Mouse (Mus musculus) Patski (cell line): ENCODE measurements around the gene Il4i1. TPM values are rescaled to one million over a fixed set of nuclear protein-coding genes. Genes with fewer than 3 reads are reported as not detected.
A peak's percentile ranks its signal among the peaks of the same experiment; 100 is the strongest.
"Not testable (repeated sequence)": the region's sequence is repeated elsewhere in the genome, so short reads cannot be mapped to it uniquely, and the experiment has no call there.

Source experiments
- ATAC-seq: fragments of 100-300 bp; one replicate; pipeline ENCODE4 v1.8.0; 2021
- CTCF ChIA-PET: fragments of 350-600 bp; sonication (Branson Sonifier 250); formaldehyde crosslinking; loops from one replicate; lab custom pipeline; 2022; ENCODE audit warnings: inconsistent platforms; lab: Charles Lee
- POLR2A ChIA-PET: fragments of 350-600 bp; sonication (Branson Sonifier 250); formaldehyde crosslinking; loops from one replicate; lab custom pipeline; 2022; ENCODE audit warnings: antibody characterized with exemption, inconsistent platforms; lab: Charles Lee
- DNase-seq: peaks from one replicate; pipeline ENCODE4 v3.0.0-alpha.2; 2011; ENCODE audit warnings: low read depth, low spot score
- H3K27me3 ChIP-seq: fragments of 371-371 bp; one replicate; pipeline ENCODE4 v1.5.1; 2021
- CTCF ChIP-seq: fragments of 100-300 bp; IDR thresholded peaks from one replicate; pipeline ENCODE4 v1.5.1; 2021
- in situ Hi-C: fragments of 300-500 bp; cut with MboI; formaldehyde crosslinking; loops from 3 replicates; pipeline ENCODE4 v1.11.1; 2018; ENCODE audit warnings: low pct_unique_long_range_greater_than_20kb, mixed read lengths
- polyA plus RNA-seq: library from polyadenylated mRNA; unstranded; gene quantifications from one replicate; pipeline ENCODE4 v1.2.3, GENCODE M21; 2021

Il4i1 gene
- polyA plus RNA-seq, 1 experiment from 2014 or later: 2.2 TPM

DNA sequence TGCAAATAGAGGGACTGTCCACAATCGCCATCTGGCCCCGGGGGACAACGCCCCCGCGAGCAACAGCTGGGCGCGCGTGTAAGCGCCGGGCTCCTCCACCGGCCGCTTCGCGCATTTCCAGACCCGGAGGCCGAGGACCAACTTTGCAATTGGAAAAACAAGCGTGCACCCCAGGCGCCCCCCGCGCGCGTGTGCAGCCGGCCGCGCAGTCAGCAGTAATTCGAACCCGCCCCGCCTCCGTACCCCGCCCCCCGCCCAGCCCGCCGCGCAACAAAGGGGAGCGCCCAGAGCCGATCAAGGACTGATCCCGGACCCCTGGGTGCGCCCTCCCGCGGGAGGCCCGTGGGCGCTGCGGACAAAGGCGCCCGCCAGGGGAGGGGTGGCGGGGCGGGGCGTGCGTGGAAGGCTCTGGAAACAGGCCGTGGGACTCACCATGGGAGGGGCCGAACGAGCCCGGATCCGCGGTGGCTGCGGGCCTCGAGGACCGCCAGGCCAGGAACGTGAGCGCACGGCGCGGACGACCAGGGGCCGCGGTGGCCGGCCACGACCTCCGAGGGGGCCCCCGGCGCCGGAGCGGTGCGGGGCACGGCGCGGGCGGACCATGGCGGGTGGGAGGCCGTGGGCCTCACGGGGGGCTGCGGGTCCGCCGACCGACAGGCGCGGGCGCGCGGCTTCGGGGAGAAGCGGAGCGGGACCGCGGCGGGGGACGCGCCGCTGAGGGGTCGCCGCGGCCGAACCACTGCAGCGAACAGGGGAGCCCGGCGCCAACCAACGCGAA is 52.9 kb downstream of the Il4i1 start:
- in situ Hi-C loops: loop anchor here (25.0 kb wide), 1 partner anchor 843 kb away; the partner anchor contains the start of genes Dbp, Fam83e, Rpl18 and Sphk2
- no peaks in the 10 kb centered on the region for H3K27me3 ChIP-seq
- CTCF ChIA-PET: interaction anchor here (0.7 to 1.5 kb wide), 4 partner anchors 8 to 89 kb away, joined by 3 to 4 read pairs (median 4); partner anchors contain the start of gene Med25
- DNase-seq (no peak), ATAC-seq (peak; percentile 21)
- POLR2A ChIA-PET: interaction anchor here (0.6 to 2.4 kb wide), 6 partner anchors 12 to 61 kb away, joined by 3 to 9 read pairs (median 4); partner anchors contain the start of genes Ap2a1, Med25 and Pnkp
- no peak for TF ChIP-seq CTCF

- no peak for TF ChIP-seq CTCF
- peak; percentile 83 for ATAC-seq
- ChIA-PET POLR2A (interaction anchor here (0.6 to 2.4 kb wide), 6 partner anchors 14 to 60 kb away, joined by 3 to 6 read pairs (median 3); partner anchors contain the start of genes Ap2a1 and Med25), CTCF (interaction anchor here (0.7 to 1.5 kb wide), 4 partner anchors 9 to 88 kb away, joined by 3 to 4 read pairs (median 4); partner anchors contain the start of gene Med25)
- no peaks in the 10 kb centered on the region for H3K27me3 ChIP-seq
- peak; percentile 93 for DNase-seq
- in situ Hi-C loops: loop anchor here (5.0 to 25.0 kb wide), 2 partner anchors 87 to 842 kb away; partner anchors contain the start of genes Dbp, Fam83e, Rpl18 and Sphk2
Measured at GRCm38 (mm10) chr7:44869697-44870528, 53.7 kb downstream of the Il4i1 start, which contains the start of gene Ptov1. Gene Ptov1 (minus strand): TSS chr7:44869788.

GRCm38 (mm10) chr7:44870614-44871013 is 54.4 kb downstream of the Il4i1 start:
- POLR2A ChIA-PET: interaction anchor here (0.8 to 1.5 kb wide), 3 partner anchors 15 to 21 kb away, joined by 3 to 6 read pairs (median 3); partner anchors contain the start of gene Med25
- CTCF ChIA-PET: interaction anchor here (1.2 to 1.3 kb wide), 3 partner anchors 10 to 87 kb away, joined by 3 read pairs; no protein-coding TSS in a partner anchor
- in situ Hi-C loops: loop anchor here (5.0 to 25.0 kb wide), 2 partner anchors 87 to 842 kb away; partner anchors contain the start of genes Dbp, Fam83e, Rpl18 and Sphk2
- TF ChIP-seq CTCF: no peak
- H3K27me3 ChIP-seq: no peaks in the 10 kb centered on the region
- DNase-seq: no peak
- no peak for ATAC-seq

- TF ChIP-seq CTCF: no peak
- ATAC-seq (no peak), DNase-seq (no peak)
- in situ Hi-C loops: loop anchor here (5.0 to 25.0 kb wide), 2 partner anchors 86 to 841 kb away; partner anchors contain the start of genes Dbp, Fam83e, Rpl18 and Sphk2
- H3K27me3 ChIP-seq: no peaks in the 10 kb centered on the region
- CTCF ChIA-PET: interaction anchor here (1.1 to 1.3 kb wide), 3 partner anchors 11 to 14 kb away, joined by 3 read pairs; no protein-coding TSS in a partner anchor
- POLR2A ChIA-PET: no interaction called here
Measured at GRCm38 (mm10) chr7:44871181-44871580, 55.0 kb downstream of the Il4i1 start.

GRCm38 (mm10) chr7:44871774-44872173 is 55.6 kb downstream of the Il4i1 start:
- in situ Hi-C loops: loop anchor here (5.0 to 25.0 kb wide), 2 partner anchors 86 to 841 kb away; partner anchors contain the start of genes Dbp, Fam83e, Rpl18 and Sphk2
- DNase-seq, H3K27me3 ChIP-seq, POLR2A ChIA-PET, ATAC-seq: not testable (repeated sequence)
- CTCF ChIA-PET: interaction anchor here (1.1 to 1.3 kb wide), 3 partner anchors 11 to 13 kb away, joined by 3 read pairs; no protein-coding TSS in a partner anchor

GRCm38 (mm10) chr7:44877833-44878232 is 61.6 kb downstream of the Il4i1 start:
- ATAC-seq (no peak), DNase-seq (no peak)
- POLR2A ChIA-PET: no interaction called here
- no peaks in the 10 kb centered on the region for H3K27me3 ChIP-seq
- CTCF ChIA-PET: no interaction called here
- in situ Hi-C loops: no loop called here
- no peak for TF ChIP-seq CTCF

- no peak for ATAC-seq
- in situ Hi-C loops: no loop called here
- ChIA-PET CTCF (interaction anchor here (0.9 to 1.5 kb wide), 2 partner anchors 9 to 12 kb away, joined by 3 to 4 read pairs; no protein-coding TSS in a partner anchor), POLR2A (interaction anchor here (1.2 kb wide), 1 partner anchor 9 kb away, joined by 3 read pairs; no protein-coding TSS in a partner anchor)
- TF ChIP-seq CTCF: no peak
- H3K27me3 ChIP-seq: no peaks in the 10 kb centered on the region
- DNase-seq: no peak
Measured at GRCm38 (mm10) chr7:44883036-44883435, 66.8 kb downstream of the Il4i1 start.

- POLR2A ChIA-PET: no interaction called here
- DNase-seq: no peak
- CTCF ChIA-PET: interaction anchor here (1.2 kb wide), 1 partner anchor 13 kb away, joined by 3 read pairs; no protein-coding TSS in a partner anchor
- H3K27me3 ChIP-seq: no peaks in the 10 kb centered on the region
- no peak for TF ChIP-seq CTCF
- no peak for ATAC-seq
- in situ Hi-C loops: no loop called here
Measured at GRCm38 (mm10) chr7:44884637-44885036, 68.5 kb downstream of the Il4i1 start.

GRCm38 (mm10) chr7:44886964-44887363 is 70.8 kb downstream of the Il4i1 start:
- in situ Hi-C loops: no loop called here
- ATAC-seq: no peak
- no peak for TF ChIP-seq CTCF
- no peak for DNase-seq
- CTCF ChIA-PET: no interaction called here
- H3K27me3 ChIP-seq: no peaks in the 10 kb centered on the region
- POLR2A ChIA-PET: no interaction called here
